ENCODE assay signal across 17 mouse cellular contexts in genomic region chr17:14525255-14525654, GRCm38 (mm10).
A peak's percentile ranks its signal among the peaks of the same experiment; 100 is the strongest.
DNase-seq lines count a peak whose midpoint lies in the region; ATAC-seq and TF ChIP-seq lines count a peak whose summit lies in the region.
"Had no signal": no experiment of that assay in that cellular context is flagged by ENCODE, and none has a peak within 500 bp of the region (broad histone marks: within the 10 kb centered on the region; RNA-seq: fewer than 3 reads in every experiment).

No protein-coding gene starts in this region.

- 0 out of 2 replicates have a peak, but pooled peaks cover 3% of the 10 kb centered on the region for H3K27me3 ChIP-seq in forebrain, postnatal 0 days (ENCODE audit: insufficient read depth, low read length)
- H3K27me3 ChIP-seq in forebrain, embryonic 13.5 days = 0 out of 2 replicates have a peak, but pooled peaks cover 3% of the 10 kb centered on the region
- H3K27me3 ChIP-seq in kidney, embryonic 15.5 days = peaks cover 27% of the 10 kb centered on the region
- no peaks in the 10 kb centered on the region for H3K27me3 ChIP-seq in intestine, embryonic 15.5 days (replicated peaks)
- H3K27me3 ChIP-seq in limb, embryonic 10.5 days (ENCODE audit: low read depth, poor library complexity, severe bottlenecking) = 0 out of 2 replicates have a peak, but pooled peaks cover 6% of the 10 kb centered on the region
- H3K27me3 ChIP-seq in midbrain, embryonic 10.5 days (ENCODE audit: low read depth, poor library complexity, severe bottlenecking) = no peaks in the 10 kb centered on the region
- H3K27me3 ChIP-seq: Patski had no signal

- H3K4me2 ChIP-seq in forebrain, postnatal 0 days (ENCODE audit: low read depth) = no peak overlapping the region
- no peak overlapping the region for H3K4me2 ChIP-seq in forebrain, embryonic 13.5 days
- no peak overlapping the region for H3K4me2 ChIP-seq in kidney, embryonic 15.5 days
- no peak overlapping the region for H3K4me2 ChIP-seq in intestine, embryonic 15.5 days (replicated peaks)
- H3K4me2 ChIP-seq: hindbrain, embryonic 13.5 days had no signal

- H3K9ac ChIP-seq in forebrain, postnatal 0 days = no peak overlapping the region
- no peak overlapping the region; the same call in 1 of the 2 replicates for H3K9ac ChIP-seq in forebrain, embryonic 13.5 days
- no peak overlapping the region for H3K9ac ChIP-seq in kidney, embryonic 15.5 days
- no peak overlapping the region for H3K9ac ChIP-seq in intestine, embryonic 15.5 days
- H3K9ac ChIP-seq: hindbrain, embryonic 13.5 days had no signal

- no peak overlapping the region for H3K4me3 ChIP-seq in forebrain, postnatal 0 days (ENCODE audit: low read depth, low read length)
- no peak overlapping the region for H3K4me3 ChIP-seq in forebrain, embryonic 13.5 days
- no peak overlapping the region for H3K4me3 ChIP-seq in kidney, embryonic 15.5 days (replicated peaks)
- H3K4me3 ChIP-seq in intestine, embryonic 15.5 days (replicated peaks) = no peak overlapping the region
- H3K4me3 ChIP-seq in limb, embryonic 10.5 days = no peak overlapping the region
- H3K4me3 ChIP-seq in midbrain, embryonic 10.5 days = no peak overlapping the region
- H3K4me3 ChIP-seq: hindbrain, embryonic 13.5 days had no signal

- TF ChIP-seq CTCF in forebrain, postnatal 0 days (IDR thresholded peaks at IDR 0.05; ENCODE audit: low read depth) = no peak

- no peaks in the 10 kb centered on the region for H3K4me1 ChIP-seq in forebrain, postnatal 0 days (ENCODE audit: insufficient read depth)
- no peaks in the 10 kb centered on the region for H3K4me1 ChIP-seq in forebrain, embryonic 13.5 days
- H3K4me1 ChIP-seq in kidney, embryonic 15.5 days = no peaks in the 10 kb centered on the region
- H3K4me1 ChIP-seq in intestine, embryonic 15.5 days (replicated peaks) = peaks cover 4% of the 10 kb centered on the region; the same call in 1 of the 2 replicates
- H3K4me1 ChIP-seq in limb, embryonic 10.5 days = peaks cover 3% of the 10 kb centered on the region; the same call in 1 of the 2 replicates
- no peaks in the 10 kb centered on the region for H3K4me1 ChIP-seq in midbrain, embryonic 10.5 days
- H3K4me1 ChIP-seq: hindbrain, embryonic 13.5 days had no signal

- H3K9me3 ChIP-seq in forebrain, postnatal 0 days (ENCODE audit: low read length) = no peaks in the 10 kb centered on the region
- H3K9me3 ChIP-seq in forebrain, embryonic 13.5 days (replicated peaks) = no peaks in the 10 kb centered on the region
- no peaks in the 10 kb centered on the region for H3K9me3 ChIP-seq in kidney, embryonic 15.5 days (replicated peaks)
- no peaks in the 10 kb centered on the region for H3K9me3 ChIP-seq in intestine, embryonic 15.5 days
- no peaks in the 10 kb centered on the region for H3K9me3 ChIP-seq in limb, embryonic 10.5 days (replicated peaks)
- H3K9me3 ChIP-seq in midbrain, embryonic 10.5 days (replicated peaks) = no peaks in the 10 kb centered on the region
- H3K9me3 ChIP-seq: hindbrain, embryonic 13.5 days had no signal

- ATAC-seq in forebrain, postnatal 0 days = peak; percentile 37
- no peak for ATAC-seq in forebrain, embryonic 13.5 days
- no peak for ATAC-seq in kidney, embryonic 15.5 days (replicated peaks; ENCODE audit: low FRiP score)
- ATAC-seq in intestine, embryonic 15.5 days = peak; percentile 46
- ATAC-seq: activated CD4-positive, CD25-positive, alpha-beta regulatory T cell, adult 4 months; Patski had no signal

- WGBS in forebrain, postnatal 0 days = 64% methylated on average over 7 of the region's 7 CpGs
- 69% methylated on average over 7 of the region's 7 CpGs for WGBS in forebrain, embryonic 13.5 days
- WGBS in kidney, embryonic 15.5 days = 91% methylated on average over 7 of the region's 7 CpGs
- WGBS in intestine, embryonic 15.5 days = 44% methylated on average over 7 of the region's 7 CpGs
- 90% methylated on average over 7 of the region's 7 CpGs for WGBS in limb, embryonic 10.5 days
- 88% methylated on average over 7 of the region's 7 CpGs for WGBS in midbrain, embryonic 10.5 days

- H3K36me3 ChIP-seq in forebrain, postnatal 0 days (ENCODE audit: insufficient read depth) = no peaks in the 10 kb centered on the region
- H3K36me3 ChIP-seq in forebrain, embryonic 13.5 days (ENCODE audit: poor library complexity, severe bottlenecking) = no peaks in the 10 kb centered on the region
- H3K36me3 ChIP-seq in kidney, embryonic 15.5 days = no peaks in the 10 kb centered on the region
- no peaks in the 10 kb centered on the region for H3K36me3 ChIP-seq in intestine, embryonic 15.5 days
- H3K36me3 ChIP-seq in limb, embryonic 10.5 days = no peaks in the 10 kb centered on the region
- H3K36me3 ChIP-seq in midbrain, embryonic 10.5 days = no peaks in the 10 kb centered on the region
- H3K36me3 ChIP-seq: hindbrain, embryonic 13.5 days had no signal

- no peak for DNase-seq in forebrain, postnatal 0 days
- no peak for DNase-seq in kidney, adult 9 months
- peak; percentile 21 for DNase-seq in limb, embryonic 10.5 days (ENCODE audit: low spot score)
- DNase-seq in midbrain, embryonic 10.5 days (ENCODE audit: low spot score) = no peak
- DNase-seq: adrenal gland, postnatal 14 days; cerebellum, adult 11-12 months; cerebellum, adult 9-10 months; cerebellum, postnatal 25 days; gastrocnemius, postnatal 14 days; heart, postnatal 14 days had no signal

- 0 out of 2 replicates have a peak overlapping the region, but pooled peaks have one; percentile 45 for H3K27ac ChIP-seq in forebrain, postnatal 0 days (ENCODE audit: low read depth, low read length)
- no peak overlapping the region for H3K27ac ChIP-seq in forebrain, embryonic 13.5 days
- H3K27ac ChIP-seq in kidney, embryonic 15.5 days = 0 out of 2 replicates have a peak overlapping the region, but pooled peaks have one; percentile 18
- peak overlapping the region; percentile 61 for H3K27ac ChIP-seq in intestine, embryonic 15.5 days
- no peak overlapping the region for H3K27ac ChIP-seq in limb, embryonic 10.5 days
- no peak overlapping the region for H3K27ac ChIP-seq in midbrain, embryonic 10.5 days (replicated peaks)
- H3K27ac ChIP-seq: hindbrain, embryonic 13.5 days; hindbrain, postnatal 0 days had no signal

Comparison
In these comparisons a context has a peak if more than half of its experiments do, and no peak if none do; other contexts are left out.
1. ATAC-seq: peak in forebrain, postnatal 0 days (single experiment) and intestine, embryonic 15.5 days (single experiment); none in forebrain, embryonic 13.5 days (single experiment) and kidney, embryonic 15.5 days (single experiment).
2. H3K27ac ChIP-seq: peak in forebrain, postnatal 0 days (single experiment), kidney, embryonic 15.5 days (single experiment) and intestine, embryonic 15.5 days (single experiment); none in forebrain, embryonic 13.5 days (single experiment), limb, embryonic 10.5 days (single experiment) and midbrain, embryonic 10.5 days (single experiment).